Mouse (Mus musculus) heart, adult 2 months (tissue): ENCODE results near the gene Kalrn. TPM values are rescaled to one million over a fixed set of nuclear protein-coding genes. Genes with fewer than 3 reads are reported as not detected.

Source experiments
- DNase-seq, 2 experiments: peaks; one replicate each; pipeline ENCODE4 v3.0.0; 2021
- H3K27ac ChIP-seq: fragments of 200-600 bp; 2 replicates; pipeline ENCODE4 v1.8.1; 2022
- H3K27me3 ChIP-seq: fragments of 200-500 bp; 2 replicates; pipeline ENCODE4 v1.6.1; 2012; ENCODE audit warnings: mild to moderate bottlenecking, low read length, inconsistent platforms, mixed read lengths; ENCODE audit not compliant: control insufficient read depth, insufficient read depth
- H3K36me3 ChIP-seq: fragments of 200-500 bp; 2 replicates; pipeline ENCODE4 v1.6.1; 2012; ENCODE audit warnings: low read length, inconsistent platforms; ENCODE audit not compliant: control insufficient read depth, insufficient read depth
- H3K4me1 ChIP-seq: fragments of 200-500 bp; 2 replicates; pipeline ENCODE4 v1.6.1; 2011; ENCODE audit warnings: low read length; ENCODE audit not compliant: control insufficient read depth, insufficient read depth
- H3K4me3 ChIP-seq: fragments of 200-600 bp; 2 replicates; pipeline ENCODE4 v1.8.1; 2022
- H3K79me2 ChIP-seq: fragments of 200-500 bp; replicated peaks from 2 replicates; pipeline ENCODE4 v1.6.1; 2012; ENCODE audit warnings: mild to moderate bottlenecking, inconsistent platforms, low read length, moderate library complexity, mixed read lengths; ENCODE audit not compliant: control insufficient read depth, insufficient read depth
- H3K9ac ChIP-seq: fragments of 200-500 bp; 2 replicates; pipeline ENCODE4 v1.6.1; 2012; ENCODE audit warnings: low read depth, mild to moderate bottlenecking, control low read depth, inconsistent platforms, low read length, mixed read lengths
- CTCF ChIP-seq: fragments of 200-600 bp; IDR thresholded peaks from 2 replicates; pipeline ENCODE4 v1.8.1; 2022; ENCODE audit warnings: antibody characterized with exemption, mild to moderate bottlenecking, moderate library complexity
- EP300 ChIP-seq: fragments of 200-500 bp; IDR thresholded peaks from 2 replicates; pipeline ENCODE4 v1.6.1; 2011; ENCODE audit warnings: low read depth, low read length, control low read depth; ENCODE audit not compliant: insufficient read depth
- POLR2A ChIP-seq: fragments of 200-500 bp; IDR thresholded peaks from 2 replicates; pipeline ENCODE4 v1.6.1; 2011; ENCODE audit warnings: mild to moderate bottlenecking, low read depth, low read length, control low read depth; ENCODE audit not compliant: insufficient read depth
- WGBS: fragments of 180-500 bp; shearing (Covaris S2); methylation state at CpG from one replicate; pipeline ENCODE4 v1.1.7; 2018; 5-methylcytosine and 5-hydroxymethylcytosine counted together
- intact Hi-C: fragments of 180-260 bp; cut with DNase I; formaldehyde crosslinking; loops from one replicate; pipeline ENCODE4 v1.15.1; 2025
- polyA plus RNA-seq: library from polyadenylated mRNA; depleted of rRNA; stranded (reverse); fragments of >200 nt; gene quantifications from 2 replicates; pipeline ENCODE4 v1.2.3, GENCODE M21; 2012
- total RNA-seq, 2 experiments: library from RNA; stranded (reverse); gene quantifications; 2 replicates each; pipeline ENCODE4 v1.2.3; 2021

The Kalrn gene
- total and polyA plus RNA-seq, 3 experiments: 8.2 to 31.8 (median 26.1) TPM

- H3K27ac ChIP-seq: peak overlapping the region; percentile 74
- peak in 1 of 2 experiments; percentile 43 for DNase-seq
- peak overlapping the region; percentile 93 for H3K9ac ChIP-seq
- no peaks in the 10 kb centered on the region for H3K79me2 ChIP-seq
- WGBS: 4% methylated on average over 37 of the region's 42 CpGs
- H3K27me3 ChIP-seq: peaks cover 2% of the 10 kb centered on the region; the same call in 1 of the 2 replicates
- no peaks in the 10 kb centered on the region for H3K36me3 ChIP-seq
- H3K4me3 ChIP-seq: peak overlapping the region; percentile 68
- intact Hi-C loops: loop anchor here (2.0 to 5.0 kb wide), 4 partner anchors 43 to 229 kb away; no protein-coding TSS in a partner anchor
- TF ChIP-seq EP300 (no peak), CTCF (no peak), POLR2A (no peak)
- no peaks in the 10 kb centered on the region for H3K4me1 ChIP-seq
Observed at GRCm38 (mm10) chr16:34573856-34574491, 642 bp upstream of the Kalrn start.

- intact Hi-C loops: loop anchor here (2.0 to 5.0 kb wide), 4 partner anchors 42 to 228 kb away; no protein-coding TSS in a partner anchor
- DNase-seq: peak; percentile 38 to 71
- WGBS: 1% methylated on average over 60 of the region's 61 CpGs
- Histone ChIP-seq H3K4me1 (no peaks in the 10 kb centered on the region), H3K79me2 (no peaks in the 10 kb centered on the region), H3K27ac (peak overlapping the region; percentile 59), H3K4me3 (peak overlapping the region; percentile 74), H3K27me3 (peaks cover 2% of the 10 kb centered on the region; the same call in 1 of the 2 replicates), H3K9ac (peak overlapping the region; percentile 92), H3K36me3 (no peaks in the 10 kb centered on the region)
- TF ChIP-seq EP300 (no peak), POLR2A (no peak), CTCF (no peak)
Observed at GRCm38 (mm10) chr16:34572406-34573150, 754 bp downstream of the Kalrn start.

- intact Hi-C loops: loop anchor here (2.0 to 5.0 kb wide), 4 partner anchors 41 to 227 kb away; no protein-coding TSS in a partner anchor
- no peak overlapping the region; the same call in 1 of the 2 replicates for H3K9ac ChIP-seq
- no peak overlapping the region; the same call in 1 of the 2 replicates for H3K27ac ChIP-seq
- H3K27me3 ChIP-seq: peaks cover 2% of the 10 kb centered on the region; the same call in 1 of the 2 replicates
- peak overlapping the region; percentile 74 for H3K4me3 ChIP-seq
- H3K36me3 ChIP-seq: no peaks in the 10 kb centered on the region
- DNase-seq: peak in 1 of 2 experiments; percentile 3
- no peaks in the 10 kb centered on the region for H3K4me1 ChIP-seq
- no peaks in the 10 kb centered on the region for H3K79me2 ChIP-seq
- peak; percentile 34 for TF ChIP-seq CTCF
- TF ChIP-seq POLR2A: no peak
- TF ChIP-seq EP300: no peak
- WGBS: 9% methylated on average over 10 of the region's 10 CpGs
Observed at GRCm38 (mm10) chr16:34571931-34572405, 1.4 kb downstream of the Kalrn start.

GRCm38 (mm10) chr16:34569897-34570296 lies 3.4 kb downstream of the Kalrn start:
- intact Hi-C loops: loop anchor here (5.0 kb wide), 1 partner anchor 103 kb away; no protein-coding TSS in a partner anchor
- 66% methylated on average over 2 of the region's 2 CpGs for WGBS

DNA sequence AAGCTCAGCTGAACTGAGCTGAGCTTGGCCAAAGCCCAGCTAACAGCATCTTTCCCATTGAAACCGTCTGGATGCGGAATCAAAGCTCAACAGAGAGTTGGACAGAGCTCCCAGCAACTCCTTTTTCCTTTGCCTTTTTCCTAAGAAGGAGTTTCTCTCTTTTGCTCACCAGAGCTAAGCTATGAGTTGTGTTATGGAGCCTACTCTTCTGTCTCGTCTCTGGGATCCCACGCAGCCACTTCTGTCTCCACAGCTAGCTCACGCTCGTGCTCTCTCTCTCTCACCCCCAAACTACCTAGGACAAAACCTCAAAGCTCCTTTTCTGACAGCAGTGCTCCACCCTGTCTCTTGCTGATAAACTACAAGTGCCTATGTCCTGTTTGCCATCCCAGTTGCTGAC lies 4.5 kb downstream of the Kalrn start:
- Histone ChIP-seq H3K27me3 (peaks cover 2% of the 10 kb centered on the region; the same call in 1 of the 2 replicates), H3K36me3 (no peaks in the 10 kb centered on the region), H3K4me3 (no peak overlapping the region), H3K9ac (no peak overlapping the region), H3K4me1 (peaks cover under 1% of the 10 kb centered on the region; the same call in 1 of the 2 replicates), H3K27ac (no peak overlapping the region), H3K79me2 (0 out of 2 replicates have a peak, but pooled peaks cover 2% of the 10 kb centered on the region)
- TF ChIP-seq CTCF (no peak), EP300 (no peak)
- DNase-seq: no peak
- WGBS: 78% methylated on average over 6 of the region's 6 CpGs
- intact Hi-C loops: no loop called here

More at GRCm38 (mm10) chr16:34569897-34570296, 3.4 kb downstream of the Kalrn start:
- Histone ChIP-seq H3K79me2 (no peaks in the 10 kb centered on the region), H3K4me1 (no peaks in the 10 kb centered on the region), H3K9ac (no peak overlapping the region), H3K4me3 (no peak overlapping the region), H3K27me3 (peaks cover 2% of the 10 kb centered on the region; the same call in 1 of the 2 replicates), H3K36me3 (no peaks in the 10 kb centered on the region), H3K27ac (no peak overlapping the region)
- peak in 1 of 2 experiments; percentile 1 for DNase-seq
- no peak for TF ChIP-seq CTCF
- no peak for TF ChIP-seq POLR2A
- TF ChIP-seq EP300: no peak
